17 mouse cellular contexts compared by ENCODE assay signal in genomic region chr14:45805950-45806349, GRCm38 (mm10).
"Had no signal": no experiment of that assay in that cellular context is flagged by ENCODE, and none has a peak within 500 bp of the region (broad histone marks: within the 10 kb centered on the region; RNA-seq: fewer than 3 reads in every experiment).

No protein-coding gene starts in this region.

- DNase-seq: liver, postnatal 0 days; lung, adult 2 months; lung, postnatal 14 days; lung, postnatal 36 days; right cerebral cortex, postnatal 14 days; thymus, adult 2 months; thymus, postnatal 25 days; thymus, postnatal 4 days had no signal

- H3K4me2 ChIP-seq: lung, embryonic 15.5 days; midbrain, embryonic 11.5 days; midbrain, embryonic 13.5 days; midbrain, embryonic 15.5 days; stomach, embryonic 15.5 days had no signal

- H3K9ac ChIP-seq: liver, postnatal 0 days; lung, embryonic 15.5 days; midbrain, embryonic 13.5 days; midbrain, embryonic 15.5 days; stomach, embryonic 15.5 days had no signal

- H3K4me1 ChIP-seq: megakaryocyte, embryonic 14.5 days; midbrain, embryonic 13.5 days; midbrain, embryonic 15.5 days; stomach, embryonic 15.5 days had no signal

- H3K27me3 ChIP-seq: lung, embryonic 15.5 days; megakaryocyte, embryonic 14.5 days; midbrain, embryonic 13.5 days; midbrain, embryonic 15.5 days; stomach, embryonic 15.5 days had no signal

- H3K36me3 ChIP-seq: lung, embryonic 15.5 days; midbrain, embryonic 13.5 days; midbrain, embryonic 15.5 days; stomach, embryonic 15.5 days had no signal

- H3K4me3 ChIP-seq: lung, embryonic 15.5 days; megakaryocyte, embryonic 14.5 days; midbrain, embryonic 13.5 days; midbrain, embryonic 15.5 days; stomach, embryonic 15.5 days had no signal

- H3K9me3 ChIP-seq: lung, embryonic 15.5 days; megakaryocyte, embryonic 14.5 days; midbrain, embryonic 13.5 days; midbrain, embryonic 15.5 days; stomach, embryonic 15.5 days had no signal

- ATAC-seq: liver, postnatal 0 days; lung, postnatal 0 days; midbrain, embryonic 13.5 days; midbrain, embryonic 15.5 days had no signal

- H3K27ac ChIP-seq: lung, embryonic 15.5 days; macrophage; midbrain, embryonic 13.5 days; midbrain, embryonic 15.5 days; stomach, embryonic 15.5 days; stomach, postnatal 0 days had no signal
